Mouse (Mus musculus): Measurements from ENCODE around the gene 6330409D20Rik.

The 6330409D20Rik gene

DNA sequence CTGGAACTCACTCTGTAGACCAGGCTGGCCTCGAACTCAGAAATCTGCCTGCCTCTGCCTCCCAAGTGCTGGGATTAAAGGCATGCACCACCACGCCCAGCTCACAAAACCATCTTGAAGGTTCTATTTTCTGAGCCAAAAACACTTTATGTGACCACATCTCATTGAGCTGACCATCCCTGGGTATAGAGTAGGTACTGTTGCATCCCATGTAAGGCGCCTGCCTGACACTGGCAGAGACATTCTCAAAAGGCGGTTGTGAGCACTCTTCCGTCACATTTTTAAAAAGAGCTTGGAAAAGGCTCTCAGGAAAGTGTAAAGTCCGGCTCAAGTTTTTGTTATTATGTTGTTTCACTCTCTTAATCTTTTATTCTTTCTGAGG, 15.8 kb upstream of the 6330409D20Rik start:
- DNase-seq (ENCODE audit: low read depth, low spot score), result no peak

DNA sequence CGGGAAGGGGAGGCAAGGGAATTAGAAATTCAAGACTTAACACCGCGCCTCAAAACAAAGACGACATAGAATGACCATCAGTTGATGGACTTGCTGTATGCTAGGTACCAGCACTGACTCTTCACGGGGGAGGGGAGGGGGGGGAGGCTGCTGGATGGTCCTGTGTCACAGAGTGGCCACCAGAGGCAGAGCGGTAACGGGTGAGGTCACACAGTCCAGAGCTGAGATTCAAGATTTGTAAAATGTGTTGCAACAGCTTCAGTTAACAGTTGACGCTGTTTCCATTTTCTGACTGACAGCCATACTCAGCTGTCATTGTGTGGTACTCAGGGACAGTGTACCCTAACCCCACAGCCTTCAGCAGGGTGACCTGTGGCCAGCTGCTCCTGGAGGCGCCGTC, 11.4 kb upstream of the 6330409D20Rik start:
- DNase-seq (ENCODE audit: low read depth, low spot score), result no peak

GRCm38 (mm10) chr2:32751665-32752033, 10.8 kb upstream of the 6330409D20Rik start:
- no peak for DNase-seq (ENCODE audit: low read depth, low spot score)

DNA sequence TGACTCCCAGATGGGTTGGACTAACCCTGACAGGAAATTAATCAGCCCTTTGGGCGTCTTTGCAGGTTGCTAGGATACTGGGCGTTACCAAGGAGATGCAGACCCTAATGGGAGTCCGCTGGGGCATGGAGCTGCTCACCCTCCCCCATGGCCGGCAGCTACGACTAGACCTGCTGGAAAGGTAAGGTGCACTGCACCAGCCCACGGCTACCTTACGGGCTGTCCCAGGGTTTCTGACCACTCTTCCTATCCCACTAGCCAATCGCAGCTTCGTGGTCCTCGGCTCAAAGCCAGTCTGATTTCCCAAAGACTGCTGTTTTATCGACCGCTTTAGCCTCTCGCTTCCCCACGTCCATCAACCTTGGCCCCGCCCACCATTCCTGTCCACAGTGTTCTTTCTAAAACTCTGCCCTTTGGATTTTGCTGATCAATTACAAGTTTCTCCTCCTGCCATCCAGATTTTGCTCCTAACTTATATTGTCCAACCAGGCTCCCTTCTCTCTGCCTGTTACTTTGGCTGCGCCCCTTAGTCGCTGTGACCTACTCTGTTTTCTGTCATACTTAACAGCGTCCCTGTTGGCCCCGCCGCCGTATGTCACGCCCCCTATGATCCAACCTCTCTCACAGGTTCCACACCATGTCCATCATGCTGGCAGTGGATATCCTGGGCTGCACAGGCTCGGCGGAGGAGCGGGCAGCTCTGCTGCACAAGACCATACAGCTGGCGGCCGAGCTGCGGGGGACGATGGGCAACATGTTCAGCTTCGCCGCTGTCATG, 10.3 kb upstream of the 6330409D20Rik start:
- no peak for DNase-seq (ENCODE audit: low read depth, low spot score)

GRCm38 (mm10) chr2:32750199-32750598, 9.4 kb upstream of the 6330409D20Rik start:
- no peak for DNase-seq (ENCODE audit: low read depth, low spot score)

GRCm38 (mm10) chr2:32749082-32749481, 8.3 kb upstream of the 6330409D20Rik start:
- DNase-seq (ENCODE audit: low read depth, low spot score), result no peak

- DNase-seq (ENCODE audit: low read depth, low spot score), result no peak
These were observed 3.6 kb upstream of the 6330409D20Rik start for GRCm38 (mm10) chr2:32744272-32744982.

DNA sequence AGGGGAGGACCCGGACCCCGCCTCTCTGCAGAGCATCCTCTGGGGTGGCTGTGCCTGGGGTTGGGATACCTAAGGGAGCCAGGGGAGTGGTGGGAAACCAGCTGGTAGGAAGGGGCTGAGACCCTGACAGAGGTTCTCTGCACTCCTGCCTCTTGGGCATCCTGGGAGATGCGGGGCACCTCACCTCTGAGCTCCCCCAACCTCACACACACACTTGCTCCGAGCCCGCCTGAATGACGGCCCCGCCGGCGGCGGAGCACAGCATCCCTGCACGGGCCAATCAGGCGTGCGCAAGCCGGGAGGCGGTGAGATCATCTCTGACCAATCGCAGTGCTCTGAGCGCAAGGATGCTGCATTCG, 1.3 kb upstream of the 6330409D20Rik start:
- DNase-seq (ENCODE audit: low read depth, low spot score), result no peak

DNA sequence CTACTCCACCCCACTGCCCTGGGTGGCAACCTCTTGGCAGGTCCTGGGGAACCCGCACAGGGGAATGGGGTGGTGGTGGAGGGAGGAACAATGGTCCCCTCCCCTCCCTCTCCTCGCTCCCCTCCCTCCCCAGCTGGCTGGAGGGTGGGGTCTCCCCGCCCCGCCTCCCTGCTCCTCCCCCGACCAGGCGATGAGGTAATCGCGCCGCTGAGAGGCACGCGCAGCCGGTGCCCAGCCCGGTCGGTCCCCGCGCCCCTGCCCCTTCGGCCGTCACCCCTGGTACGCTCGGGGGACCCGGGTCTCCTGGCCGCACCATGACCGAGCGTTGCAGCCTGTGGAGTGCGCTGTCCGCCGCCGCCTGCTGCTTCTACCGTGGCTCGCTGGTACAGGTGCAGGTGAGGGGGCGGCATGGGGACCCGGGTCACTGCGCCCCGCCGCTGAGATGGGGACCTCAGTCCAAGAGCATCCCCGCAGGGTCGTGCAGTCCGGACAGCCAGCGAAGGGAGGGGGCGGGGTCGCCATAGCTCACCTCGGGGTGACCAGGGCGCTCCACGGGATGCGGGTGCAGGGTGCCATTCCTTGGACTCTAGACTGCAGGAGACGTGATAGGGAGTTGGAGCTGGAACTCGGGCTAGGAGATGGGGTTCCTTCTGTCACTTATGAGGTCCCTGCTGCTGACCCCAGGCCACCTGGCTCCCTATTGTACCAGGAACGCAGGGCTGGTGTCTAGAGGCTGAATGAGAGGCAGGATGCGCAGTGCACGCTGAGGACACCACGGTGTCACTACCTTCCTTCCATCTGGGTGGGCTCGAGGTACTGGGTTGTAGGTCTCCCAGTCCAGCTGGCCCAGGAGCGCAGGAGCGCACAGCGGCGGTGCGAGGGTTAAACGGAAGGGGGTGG, 707 bp upstream of the 6330409D20Rik start:
- DNase-seq (ENCODE audit: low read depth, low spot score), result no peak

GRCm38 (mm10) chr2:32739311-32739710, 1.5 kb downstream of the 6330409D20Rik start:
- DNase-seq (ENCODE audit: low read depth, low spot score), result no peak

- DNase-seq (ENCODE audit: low read depth, low spot score), result no peak
These were observed 3.8 kb downstream of the 6330409D20Rik start for GRCm38 (mm10) chr2:32737008-32737407.

GRCm38 (mm10) chr2:32736306-32736829, 4.4 kb downstream of the 6330409D20Rik start:
- no peak for DNase-seq (ENCODE audit: low read depth, low spot score)

GRCm38 (mm10) chr2:32734933-32735332, 5.9 kb downstream of the 6330409D20Rik start:
- no peak for DNase-seq (ENCODE audit: low read depth, low spot score)

- no peak for DNase-seq (ENCODE audit: low read depth, low spot score)
These were observed 6.3 kb downstream of the 6330409D20Rik start for GRCm38 (mm10) chr2:32734480-32734879.

DNA sequence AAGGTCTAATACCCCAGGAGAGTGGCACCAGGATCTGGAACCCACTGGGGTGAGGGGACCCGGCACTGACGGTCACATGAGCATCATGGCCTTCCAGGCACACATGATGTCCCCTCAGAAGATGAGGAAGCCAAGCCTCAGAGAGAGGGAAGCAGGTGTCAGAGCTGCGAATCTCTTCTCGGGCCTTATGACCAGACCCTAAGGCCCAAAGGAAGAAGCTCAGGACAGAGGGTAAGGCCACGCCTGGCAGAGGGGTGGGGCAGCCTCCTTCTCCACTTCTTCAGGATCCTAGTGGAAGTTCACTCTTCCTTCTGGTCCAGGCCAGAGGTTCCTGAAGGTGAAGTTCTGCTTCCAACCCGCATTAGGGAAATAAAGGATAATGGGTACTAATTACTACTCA, 8.1 kb downstream of the 6330409D20Rik start:
- DNase-seq (ENCODE audit: low read depth, low spot score), result no peak

DNA sequence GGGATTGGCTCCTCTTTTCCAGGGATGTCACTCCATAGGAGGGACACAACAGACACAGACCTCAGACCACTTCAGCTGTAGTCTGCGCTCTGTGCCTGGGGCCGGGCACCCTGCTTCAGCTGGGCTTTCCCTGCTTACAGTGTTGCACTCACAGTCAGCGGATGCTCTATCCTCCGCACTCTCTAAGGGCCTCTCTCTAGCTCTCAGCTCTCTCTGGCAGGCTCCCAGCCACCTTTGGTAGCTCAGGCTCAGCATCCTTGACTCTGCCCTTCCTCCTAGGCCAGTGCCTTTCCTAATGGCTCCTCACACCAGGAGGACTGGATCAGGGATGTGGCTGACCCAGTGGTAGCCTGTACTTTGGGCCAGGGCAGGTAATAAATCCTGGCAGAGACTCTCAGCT, 8.9 kb downstream of the 6330409D20Rik start:
- DNase-seq (ENCODE audit: low read depth, low spot score), result no peak

DNA sequence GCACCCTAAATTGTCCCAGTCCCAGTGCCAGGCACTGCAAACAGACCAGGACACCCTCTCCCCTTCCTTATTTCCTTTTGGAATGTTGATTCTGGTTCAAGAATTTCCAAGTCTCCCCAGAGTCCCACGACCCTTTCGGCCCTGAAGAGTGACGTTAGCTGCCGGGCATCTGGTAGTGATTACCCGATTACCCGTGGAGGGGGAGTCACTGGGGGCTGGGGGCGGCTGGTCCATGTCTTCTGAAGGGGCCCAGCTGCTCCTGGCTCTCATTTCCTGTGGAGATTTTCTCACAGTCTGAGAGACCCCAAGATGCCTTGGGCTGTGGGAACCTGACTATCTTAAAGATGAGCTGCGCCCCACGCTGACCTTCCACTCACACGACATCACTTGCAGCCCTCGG, 10.0 kb downstream of the 6330409D20Rik start:
- no peak for DNase-seq (ENCODE audit: low read depth, low spot score)

GRCm38 (mm10) chr2:32729547-32729946, 11.3 kb downstream of the 6330409D20Rik start:
- no peak for DNase-seq (ENCODE audit: low read depth, low spot score)

DNA sequence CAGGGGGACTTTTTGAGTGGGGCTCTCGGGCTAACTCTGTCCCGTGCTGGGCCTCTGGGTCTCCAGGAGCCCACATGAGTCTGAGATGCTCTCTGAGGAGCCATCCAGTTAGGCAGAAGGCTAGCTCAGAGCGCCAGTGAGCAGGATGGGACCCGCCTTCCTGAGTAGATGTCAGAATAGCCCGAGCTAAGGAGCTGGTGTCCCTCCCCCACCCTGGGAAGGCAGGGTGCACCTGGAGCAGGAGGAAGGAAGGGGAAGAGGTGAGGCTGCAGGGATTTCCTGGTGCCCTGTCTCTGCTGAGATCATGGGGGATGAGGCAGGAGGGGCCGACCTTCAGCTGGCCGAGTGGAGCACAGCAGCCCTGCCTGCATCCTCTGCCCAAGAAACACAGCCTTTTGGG, 12.4 kb downstream of the 6330409D20Rik start:
- DNase-seq (ENCODE audit: low read depth, low spot score), result no peak

DNA sequence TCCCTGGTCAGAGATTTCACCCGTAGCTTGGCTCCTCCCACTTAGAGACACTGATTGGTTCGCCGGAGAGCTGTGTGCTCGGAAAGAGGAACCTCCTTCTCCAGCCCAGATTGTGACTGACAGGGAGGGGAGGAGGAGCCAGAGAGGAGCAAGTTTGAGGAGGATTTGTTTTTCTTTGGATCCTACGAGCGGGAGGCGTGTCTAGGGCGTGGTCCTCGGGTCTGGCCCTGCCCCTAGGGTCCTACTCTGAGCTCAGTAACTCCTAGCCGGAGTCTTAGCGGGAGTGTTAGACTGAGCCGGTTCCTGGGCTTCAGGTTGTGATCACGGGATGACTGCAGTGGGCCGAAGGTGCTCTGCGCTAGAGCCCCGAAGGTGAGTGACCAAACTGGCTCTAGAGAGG, 13.4 kb downstream of the 6330409D20Rik start:
- DNase-seq (ENCODE audit: low read depth, low spot score), result no peak

GRCm38 (mm10) chr2:32724832-32725790, 15.7 kb downstream of the 6330409D20Rik start:
- DNase-seq (ENCODE audit: low read depth, low spot score), result no peak
